Mouse (Mus musculus) heart, adult 11 months (tissue): ENCODE results near the gene Nlrp1a.

ENCODE experiments used
- DNase-seq: peaks from one replicate; pipeline ENCODE4 v3.0.0; 2022

The Nlrp1a gene

GRCm38 (mm10) chr11:71144661-71145060, at the start of gene Nlrp1a:
Nlrp1a (minus strand) TSS chr11:71144704.
- peak; percentile 93 for DNase-seq

GRCm38 (mm10) chr11:71169633-71170032, 25.1 kb upstream of the Nlrp1a start:
- DNase-seq: no peak

- DNase-seq: no peak
These were observed 19.6 kb upstream of the Nlrp1a start for GRCm38 (mm10) chr11:71164139-71164538.

DNA sequence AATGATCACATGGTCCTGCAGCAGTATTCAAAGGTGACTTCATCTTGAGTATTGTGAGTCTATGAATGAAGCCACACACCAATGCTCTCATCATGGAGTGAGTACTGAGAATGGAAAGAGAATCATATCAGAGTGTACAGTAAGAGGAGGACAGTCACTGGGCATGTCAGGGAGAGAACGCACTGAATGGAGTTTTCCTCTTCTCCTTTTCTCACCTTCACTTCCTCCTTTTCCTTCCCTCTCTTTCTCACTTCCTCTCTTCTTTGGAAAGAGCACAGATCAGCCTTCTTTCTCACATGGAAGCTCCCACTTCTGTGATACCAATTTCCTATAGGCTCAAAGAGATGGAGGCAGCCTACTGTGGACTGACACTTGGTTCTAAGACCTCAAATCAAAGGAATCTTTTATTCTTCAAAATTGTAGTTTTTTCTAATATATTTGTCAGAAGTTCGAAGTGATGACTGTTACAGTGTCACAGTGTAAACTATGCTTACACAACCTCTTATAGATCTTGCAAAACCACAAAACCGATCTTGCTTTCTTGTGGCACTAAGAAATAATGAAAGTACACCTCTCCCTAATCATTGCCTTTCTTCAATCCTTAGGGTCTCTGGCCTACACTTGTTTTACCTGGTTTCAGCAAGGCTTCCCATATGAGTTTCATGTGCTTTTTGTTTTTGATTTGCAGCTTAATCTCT, 15.1 kb upstream of the Nlrp1a start:
- DNase-seq: no peak

DNA sequence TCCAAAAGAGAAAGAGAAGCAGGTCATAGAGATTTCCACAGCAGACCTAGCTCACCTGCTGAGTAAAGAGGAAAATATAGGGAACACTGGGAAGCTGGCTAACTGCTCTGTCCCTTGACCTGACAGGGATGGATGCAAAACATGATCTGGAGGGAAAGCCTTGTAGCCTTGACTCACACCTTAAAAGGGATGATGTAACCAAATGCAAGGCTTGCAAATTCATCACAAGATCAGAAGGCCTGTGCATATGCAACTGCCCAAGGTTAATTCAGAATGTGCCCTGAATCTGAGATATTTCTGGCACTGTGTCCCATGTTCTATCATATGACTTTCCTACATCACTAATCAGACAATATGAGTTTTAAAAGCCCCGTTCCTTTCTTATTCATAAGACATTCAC, 10.8 kb upstream of the Nlrp1a start:
- no peak for DNase-seq

DNA sequence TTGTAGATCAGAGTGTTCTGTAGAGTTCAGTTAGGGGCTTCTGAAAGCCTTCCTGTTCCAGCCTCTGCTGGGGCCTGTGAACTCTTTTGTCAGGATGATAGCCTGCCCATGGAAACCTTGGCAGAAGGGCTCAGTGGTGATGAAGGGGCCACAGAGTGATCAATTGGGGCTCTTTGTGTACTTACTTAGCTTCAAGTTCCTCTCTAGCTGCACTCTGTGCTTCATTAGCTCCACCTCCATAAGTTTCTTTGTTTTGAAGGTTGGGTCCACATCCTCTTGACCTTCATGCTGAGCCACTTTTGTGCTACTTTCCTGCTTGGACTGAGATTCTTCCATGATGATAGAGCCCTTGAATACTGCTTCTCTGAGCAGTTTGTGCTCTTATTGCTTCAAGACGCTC, 2.5 kb downstream of the Nlrp1a start:
- peak; percentile 91 for DNase-seq

GRCm38 (mm10) chr11:71107128-71107527, 37.4 kb downstream of the Nlrp1a start:
- no peak for DNase-seq

GRCm38 (mm10) chr11:71106261-71107021, 38.1 kb downstream of the Nlrp1a start:
- DNase-seq: no peak

GRCm38 (mm10) chr11:71103931-71104330, 40.6 kb downstream of the Nlrp1a start:
- DNase-seq: peak; percentile 72

DNA sequence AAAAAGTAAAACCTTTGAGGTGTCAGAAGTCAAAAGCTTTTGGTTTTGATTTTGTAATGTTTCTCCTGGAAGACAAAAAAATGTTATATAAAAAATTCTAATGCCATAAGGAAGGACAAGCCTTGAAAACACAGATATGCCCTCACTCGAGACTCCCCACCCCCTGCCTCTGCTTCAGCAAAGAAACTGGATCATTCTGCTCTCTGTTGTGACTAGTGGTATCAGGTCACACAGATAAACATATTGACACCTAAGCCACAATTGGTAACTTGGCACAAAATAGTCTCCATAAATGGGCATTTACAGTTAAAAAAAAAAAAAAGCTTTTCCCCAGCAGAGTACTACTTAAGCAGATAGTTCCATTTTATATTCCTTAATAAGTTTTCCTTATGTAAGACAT, 68.2 kb downstream of the Nlrp1a start:
- DNase-seq: no peak

GRCm38 (mm10) chr11:71052554-71052953, 92.0 kb downstream of the Nlrp1a start:
- no peak for DNase-seq
